Mouse (Mus musculus): ENCODE data around the gene Snorc. TPM values are rescaled to one million over a fixed set of nuclear protein-coding genes. Genes with fewer than 3 reads are reported as not detected.
"Not testable (repeated sequence)": the region's sequence is repeated elsewhere in the genome, so short reads cannot be mapped to it uniquely, and the experiment has no call there.

The Snorc gene
- not detected in 2 replicates for polyA plus RNA-seq (2016; fragmentation: Nextera tagmentation; extraction: Ambion mirVana)

GRCm38 (mm10) chr1:87469971-87470370, at the start of gene Snorc:
Gene Snorc (plus strand): TSS chr1:87470271.
- WGBS = 43% methylated on average over 9 of the region's 10 CpGs
- not testable (repeated sequence) for DNase-seq (ENCODE audit: extremely low spot score, low spot score)

GRCm38 (mm10) chr1:87435125-87435524, 34.9 kb upstream of the Snorc start:
- H3K36me3 ChIP-seq (replicated peaks) = peaks cover 91% of the 10 kb centered on the region
- H3K27ac ChIP-seq = no peak overlapping the region
- H3K27me3 ChIP-seq (ENCODE audit: poor library complexity, severe bottlenecking) = no peaks in the 10 kb centered on the region
- no peak for DNase-seq (ENCODE audit: extremely low spot score, low spot score)
- H3K4me3 ChIP-seq = no peak overlapping the region
- H3K9me3 ChIP-seq = no peaks in the 10 kb centered on the region
- H3K4me1 ChIP-seq = no peaks in the 10 kb centered on the region
- 94% methylated on average over 2 of the region's 2 CpGs for WGBS

More at GRCm38 (mm10) chr1:87469971-87470370, at the start of gene Snorc:
- not testable (repeated sequence) for H3K27ac ChIP-seq; H3K9me3 ChIP-seq; H3K4me3 ChIP-seq; H3K4me1 ChIP-seq; H3K36me3 ChIP-seq (replicated peaks)
- peaks cover 40% of the 10 kb centered on the region for H3K27me3 ChIP-seq (ENCODE audit: poor library complexity, severe bottlenecking)

GRCm38 (mm10) chr1:87436583-87436982, 33.5 kb upstream of the Snorc start:
- no peak for DNase-seq (ENCODE audit: extremely low spot score, low spot score)
- Histone ChIP-seq H3K9me3 (no peaks in the 10 kb centered on the region), H3K36me3 (replicated peaks) (peaks cover 91% of the 10 kb centered on the region), H3K27ac (no peak overlapping the region), H3K4me1 (no peaks in the 10 kb centered on the region), H3K27me3 (ENCODE audit: poor library complexity, severe bottlenecking) (no peaks in the 10 kb centered on the region), H3K4me3 (no peak overlapping the region)
- WGBS = 93% methylated on average over 6 of the region's 6 CpGs

- Histone ChIP-seq H3K27ac (no peak overlapping the region), H3K36me3 (replicated peaks) (peaks cover 83% of the 10 kb centered on the region), H3K4me1 (no peaks in the 10 kb centered on the region), H3K27me3 (ENCODE audit: poor library complexity, severe bottlenecking) (no peaks in the 10 kb centered on the region), H3K4me3 (no peak overlapping the region), H3K9me3 (no peaks in the 10 kb centered on the region)
- peak; percentile 49 for DNase-seq (ENCODE audit: extremely low spot score, low spot score)
- WGBS = 44% methylated on average over 5 of the region's 5 CpGs
These were observed 22.6 kb upstream of the Snorc start for GRCm38 (mm10) chr1:87447183-87448104.

GRCm38 (mm10) chr1:87449432-87449831, 20.6 kb upstream of the Snorc start:
- Histone ChIP-seq H3K9me3 (no peaks in the 10 kb centered on the region), H3K4me1 (no peaks in the 10 kb centered on the region), H3K36me3 (replicated peaks) (peaks cover 63% of the 10 kb centered on the region), H3K4me3 (no peak overlapping the region), H3K27me3 (ENCODE audit: poor library complexity, severe bottlenecking) (no peaks in the 10 kb centered on the region), H3K27ac (no peak overlapping the region)
- no peak for DNase-seq (ENCODE audit: extremely low spot score, low spot score)
- 91% methylated on average over 4 of the region's 4 CpGs for WGBS

- Histone ChIP-seq H3K27ac (no peak overlapping the region), H3K4me3 (no peak overlapping the region), H3K4me1 (no peaks in the 10 kb centered on the region), H3K27me3 (ENCODE audit: poor library complexity, severe bottlenecking) (no peaks in the 10 kb centered on the region), H3K9me3 (no peaks in the 10 kb centered on the region), H3K36me3 (replicated peaks) (no peaks in the 10 kb centered on the region)
- WGBS = 100% methylated on average over 1 of the region's 1 CpGs
- DNase-seq (ENCODE audit: extremely low spot score, low spot score) = no peak
These were observed 13.6 kb upstream of the Snorc start for GRCm38 (mm10) chr1:87456425-87456824.

GRCm38 (mm10) chr1:87458045-87458444, 12.0 kb upstream of the Snorc start:
- WGBS = 93% methylated on average over 4 of the region's 4 CpGs
- no peaks in the 10 kb centered on the region for H3K9me3 ChIP-seq
- no peak overlapping the region for H3K4me3 ChIP-seq

GRCm38 (mm10) chr1:87459856-87460255, 10.2 kb upstream of the Snorc start:
- not testable (repeated sequence) for H3K27ac ChIP-seq; H3K4me1 ChIP-seq; H3K36me3 ChIP-seq (replicated peaks); H3K4me3 ChIP-seq; H3K27me3 ChIP-seq (ENCODE audit: poor library complexity, severe bottlenecking); DNase-seq (ENCODE audit: extremely low spot score, low spot score); H3K9me3 ChIP-seq
- WGBS = 88% methylated on average over 7 of the region's 7 CpGs

More at GRCm38 (mm10) chr1:87458045-87458444, 12.0 kb upstream of the Snorc start:
- no peaks in the 10 kb centered on the region for H3K36me3 ChIP-seq (replicated peaks)
- DNase-seq (ENCODE audit: extremely low spot score, low spot score) = no peak
- H3K27me3 ChIP-seq (ENCODE audit: poor library complexity, severe bottlenecking) = no peaks in the 10 kb centered on the region
- no peak overlapping the region for H3K27ac ChIP-seq
- H3K4me1 ChIP-seq = no peaks in the 10 kb centered on the region

GRCm38 (mm10) chr1:87467469-87467868, 2.6 kb upstream of the Snorc start:
- Histone ChIP-seq H3K27me3 (ENCODE audit: poor library complexity, severe bottlenecking) (peaks cover 22% of the 10 kb centered on the region; the same call in 1 of the 2 replicates), H3K4me1 (peaks cover 5% of the 10 kb centered on the region; the same call in 1 of the 2 replicates), H3K4me3 (no peak overlapping the region), H3K27ac (no peak overlapping the region), H3K36me3 (replicated peaks) (no peaks in the 10 kb centered on the region), H3K9me3 (no peaks in the 10 kb centered on the region)
- WGBS = 85% methylated on average over 9 of the region's 9 CpGs
- DNase-seq (ENCODE audit: extremely low spot score, low spot score) = no peak

GRCm38 (mm10) chr1:87468321-87468720, 1.8 kb upstream of the Snorc start:
- Histone ChIP-seq H3K9me3 (no peaks in the 10 kb centered on the region), H3K36me3 (replicated peaks) (no peaks in the 10 kb centered on the region), H3K4me3 (no peak overlapping the region), H3K27me3 (ENCODE audit: poor library complexity, severe bottlenecking) (peaks cover 26% of the 10 kb centered on the region; the same call in 1 of the 2 replicates), H3K27ac (no peak overlapping the region), H3K4me1 (peaks cover 5% of the 10 kb centered on the region; the same call in 1 of the 2 replicates)
- DNase-seq (ENCODE audit: extremely low spot score, low spot score) = no peak
- WGBS = 83% methylated on average over 6 of the region's 6 CpGs

GRCm38 (mm10) chr1:87471914-87472313, 1.8 kb downstream of the Snorc start:
- Histone ChIP-seq H3K4me3 (no peak overlapping the region), H3K9me3 (no peaks in the 10 kb centered on the region)
- 80% methylated on average over 7 of the region's 7 CpGs for WGBS

GRCm38 (mm10) chr1:87472576-87472975, 2.5 kb downstream of the Snorc start:
- peaks cover 66% of the 10 kb centered on the region for H3K27me3 ChIP-seq (ENCODE audit: poor library complexity, severe bottlenecking)
- H3K36me3 ChIP-seq (replicated peaks) = no peaks in the 10 kb centered on the region
- H3K27ac ChIP-seq = no peak overlapping the region
- H3K9me3 ChIP-seq = no peaks in the 10 kb centered on the region
- WGBS = 87% methylated on average over 7 of the region's 7 CpGs
- H3K4me3 ChIP-seq = no peak overlapping the region
- H3K4me1 ChIP-seq = peaks cover 18% of the 10 kb centered on the region
- no peak for DNase-seq (ENCODE audit: extremely low spot score, low spot score)

More at GRCm38 (mm10) chr1:87471914-87472313, 1.8 kb downstream of the Snorc start:
- Histone ChIP-seq H3K36me3 (replicated peaks) (no peaks in the 10 kb centered on the region), H3K4me1 (peaks cover 18% of the 10 kb centered on the region), H3K27ac (no peak overlapping the region), H3K27me3 (ENCODE audit: poor library complexity, severe bottlenecking) (peaks cover 59% of the 10 kb centered on the region)
- DNase-seq (ENCODE audit: extremely low spot score, low spot score) = no peak

Measured in forebrain, embryonic 10.5 days (tissue).